Mouse (Mus musculus): ENCODE data around the gene Etv1. TPM values are rescaled to one million over a fixed set of nuclear protein-coding genes. Genes with fewer than 3 reads are reported as not detected.

Etv1 gene
- 1.6 TPM for polyA plus RNA-seq (2017; shearing (Covaris generic))

GRCm38 (mm10) chr12:38779186-38779777, at the start of gene Etv1:
TSS of gene Etv1 (plus strand) at chr12:38779380.

